Mouse (Mus musculus) hindlimb bud, embryonic 11.5 days (tissue): Measurements from ENCODE around the gene Atad1.
A peak's percentile ranks its signal among the peaks of the same experiment; 100 is the strongest.
"Not testable (repeated sequence)": the region's sequence is repeated elsewhere in the genome, so short reads cannot be mapped to it uniquely, and the experiment has no call there.

Experiments
- DNase-seq: peaks from one replicate; pipeline ENCODE4 v3.0.0-alpha.2; 2012; ENCODE audit warnings: low read depth, low spot score; ENCODE audit errors: extremely low spot score

Atad1 gene

GRCm38 (mm10) chr19:32739686-32740085 is at the start of gene Atad1:
Atad1 (minus strand) TSS chr19:32739786.
- no peak for DNase-seq

GRCm38 (mm10) chr19:32788016-32788415 is 48.4 kb upstream of the Atad1 start:
- DNase-seq, result not testable (repeated sequence)

- not testable (repeated sequence) for DNase-seq
Observed at GRCm38 (mm10) chr19:32787388-32787787, 47.8 kb upstream of the Atad1 start.

GRCm38 (mm10) chr19:32781305-32782071 is 41.9 kb upstream of the Atad1 start:
- no peak for DNase-seq

- no peak for DNase-seq
Observed at GRCm38 (mm10) chr19:32779131-32779530, 39.5 kb upstream of the Atad1 start.

- DNase-seq, result no peak
Observed at GRCm38 (mm10) chr19:32778411-32778810, 38.8 kb upstream of the Atad1 start.

- DNase-seq, result no peak
Observed at GRCm38 (mm10) chr19:32762493-32762892, 22.9 kb upstream of the Atad1 start.

GRCm38 (mm10) chr19:32761162-32761561 is 21.6 kb upstream of the Atad1 start:
- no peak for DNase-seq

- no peak for DNase-seq
Observed at GRCm38 (mm10) chr19:32760499-32760898, 20.9 kb upstream of the Atad1 start.

GRCm38 (mm10) chr19:32759357-32760024 is 19.9 kb upstream of the Atad1 start:
- no peak for DNase-seq

- DNase-seq, result no peak
Observed at GRCm38 (mm10) chr19:32758793-32759161, 19.2 kb upstream of the Atad1 start.

- DNase-seq, result no peak
Observed at GRCm38 (mm10) chr19:32757831-32758792, 18.5 kb upstream of the Atad1 start.

GRCm38 (mm10) chr19:32756900-32757725 is 17.5 kb upstream of the Atad1 start, which contains the start of gene Pten:
Pten (plus strand) TSS chr19:32757497.
- no peak for DNase-seq

- no peak for DNase-seq
Observed at GRCm38 (mm10) chr19:32756636-32756899, 17.0 kb upstream of the Atad1 start.

- peak; percentile 89 for DNase-seq
Observed at GRCm38 (mm10) chr19:32755792-32756635, 16.4 kb upstream of the Atad1 start.

- no peak for DNase-seq
Observed at GRCm38 (mm10) chr19:32755104-32755791, 15.7 kb upstream of the Atad1 start.

- no peak for DNase-seq
Observed at GRCm38 (mm10) chr19:32754188-32755000, 14.8 kb upstream of the Atad1 start.

GRCm38 (mm10) chr19:32753386-32753785 is 13.8 kb upstream of the Atad1 start:
- no peak for DNase-seq
